Mouse (Mus musculus): ENCODE results near the gene Unc45a. TPM values are rescaled to one million over a fixed set of nuclear protein-coding genes. Genes with fewer than 3 reads are reported as not detected.

The Unc45a gene
- polyA plus RNA-seq (2012; ENCODE audit: insufficient read depth, low replicate concordance): 37.4 and 78.5 TPM in 2 replicates

GRCm38 (mm10) chr7:80340793-80341192, at the start of gene Unc45a:
Gene Unc45a, minus strand, starts transcription at chr7:80341005.
- Histone ChIP-seq H3K4me3 (replicated peaks) (peak within 1 kb of the TSS; percentile 94), H3K27me3 (replicated peaks) (no peaks in the 10 kb centered on the region), H3K9me3 (no peaks in the 10 kb centered on the region), H3K4me1 (peaks cover 75% of the 10 kb centered on the region), H3K36me3 (replicated peaks; ENCODE audit: low read length) (peaks cover 35% of the 10 kb centered on the region)
- no peak for TF ChIP-seq GATA1 (IDR thresholded peaks at IDR 0.05; ENCODE audit: borderline replicate concordance, low read length)
- no peak for TF ChIP-seq FLI1 (IDR thresholded peaks at IDR 0.05; ENCODE audit: low read length)

DNA sequence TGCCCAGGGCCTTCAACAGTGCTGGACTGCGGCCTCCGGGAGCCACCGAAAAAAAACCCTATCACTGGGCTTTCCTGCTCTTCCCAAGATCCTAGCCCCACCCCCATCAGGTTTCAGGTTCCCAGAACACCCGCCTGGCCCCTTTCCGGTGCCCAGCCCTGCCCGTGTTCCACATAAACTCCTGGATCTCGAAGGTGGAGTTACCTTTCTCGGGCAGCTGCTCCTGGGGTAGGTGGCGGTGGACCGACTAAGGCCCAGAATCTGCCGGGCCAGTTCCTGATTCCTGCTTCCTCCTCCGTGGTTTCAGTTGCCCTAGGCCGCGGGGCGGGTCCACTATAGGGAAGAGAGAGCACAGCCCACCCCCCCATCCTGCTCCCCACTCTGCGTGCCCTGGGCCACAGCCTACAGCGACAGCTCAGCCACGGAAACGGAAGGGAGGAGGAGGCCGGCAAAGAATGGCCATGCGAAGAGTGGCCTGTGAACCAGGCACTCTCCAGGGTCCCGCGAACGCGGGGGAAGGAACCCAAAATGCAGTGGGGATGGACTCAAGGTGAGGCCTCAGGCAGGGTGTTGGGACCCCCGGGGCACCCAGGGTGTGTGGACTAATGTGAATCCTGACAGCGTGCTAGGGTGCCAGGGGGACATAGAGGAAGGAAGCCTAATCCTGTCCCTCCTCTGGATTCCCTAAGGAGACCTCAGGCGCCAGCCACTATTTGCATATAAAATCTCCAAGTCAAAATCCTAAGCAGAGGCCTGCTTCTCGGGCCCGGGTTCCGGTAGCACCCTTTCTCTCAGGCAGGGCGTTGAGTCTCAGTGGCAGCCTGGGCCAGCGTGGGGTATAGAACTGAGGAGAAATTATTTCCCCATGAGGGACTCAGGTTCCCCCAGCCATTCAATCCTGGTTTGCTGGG, 47.1 kb upstream of the Unc45a start, which contains the start of gene Fes:
TSS of gene Fes (minus strand) at position 314 of the 911 bp plus-strand sequence.
- H3K9me3 ChIP-seq: no peaks in the 10 kb centered on the region
- peak within 1 kb of the TSS; percentile 95 for H3K4me3 ChIP-seq (replicated peaks)
- TF ChIP-seq FLI1 (IDR thresholded peaks at IDR 0.05; ENCODE audit: low read length): no peak
- no peak for TF ChIP-seq GATA1 (IDR thresholded peaks at IDR 0.05; ENCODE audit: borderline replicate concordance, low read length)
- peaks cover 78% of the 10 kb centered on the region for H3K36me3 ChIP-seq (replicated peaks; ENCODE audit: low read length)
- peaks cover 84% of the 10 kb centered on the region for H3K4me1 ChIP-seq
- H3K27me3 ChIP-seq (replicated peaks): no peaks in the 10 kb centered on the region

GRCm38 (mm10) chr7:80387033-80387632, 46.3 kb upstream of the Unc45a start:
- no peaks in the 10 kb centered on the region for H3K9me3 ChIP-seq
- peaks cover 85% of the 10 kb centered on the region for H3K4me1 ChIP-seq
- peaks cover 78% of the 10 kb centered on the region for H3K36me3 ChIP-seq (replicated peaks; ENCODE audit: low read length)
- no peaks in the 10 kb centered on the region for H3K27me3 ChIP-seq (replicated peaks)
- TF ChIP-seq FLI1 (IDR thresholded peaks at IDR 0.05; ENCODE audit: low read length) (no peak), GATA1 (IDR thresholded peaks at IDR 0.05; ENCODE audit: borderline replicate concordance, low read length) (no peak)
- H3K4me3 ChIP-seq (replicated peaks): peak overlapping the region; percentile 95

GRCm38 (mm10) chr7:80386235-80386930, 45.6 kb upstream of the Unc45a start:
- H3K36me3 ChIP-seq (replicated peaks; ENCODE audit: low read length): peaks cover 78% of the 10 kb centered on the region
- H3K9me3 ChIP-seq: no peaks in the 10 kb centered on the region

GRCm38 (mm10) chr7:80382919-80383318, 42.1 kb upstream of the Unc45a start:
- TF ChIP-seq FLI1 (IDR thresholded peaks at IDR 0.05; ENCODE audit: low read length): no peak
- no peak for TF ChIP-seq GATA1 (IDR thresholded peaks at IDR 0.05; ENCODE audit: borderline replicate concordance, low read length)
- Histone ChIP-seq H3K9me3 (no peaks in the 10 kb centered on the region), H3K4me3 (replicated peaks) (no peak overlapping the region), H3K36me3 (replicated peaks; ENCODE audit: low read length) (peaks cover 83% of the 10 kb centered on the region), H3K4me1 (peaks cover 77% of the 10 kb centered on the region), H3K27me3 (replicated peaks) (no peaks in the 10 kb centered on the region)

More at GRCm38 (mm10) chr7:80386235-80386930, 45.6 kb upstream of the Unc45a start:
- H3K4me1 ChIP-seq: peaks cover 88% of the 10 kb centered on the region
- H3K27me3 ChIP-seq (replicated peaks): no peaks in the 10 kb centered on the region
- no peak for TF ChIP-seq GATA1 (IDR thresholded peaks at IDR 0.05; ENCODE audit: borderline replicate concordance, low read length)
- TF ChIP-seq FLI1 (IDR thresholded peaks at IDR 0.05; ENCODE audit: low read length): no peak
- H3K4me3 ChIP-seq (replicated peaks): peak overlapping the region; percentile 95

DNA sequence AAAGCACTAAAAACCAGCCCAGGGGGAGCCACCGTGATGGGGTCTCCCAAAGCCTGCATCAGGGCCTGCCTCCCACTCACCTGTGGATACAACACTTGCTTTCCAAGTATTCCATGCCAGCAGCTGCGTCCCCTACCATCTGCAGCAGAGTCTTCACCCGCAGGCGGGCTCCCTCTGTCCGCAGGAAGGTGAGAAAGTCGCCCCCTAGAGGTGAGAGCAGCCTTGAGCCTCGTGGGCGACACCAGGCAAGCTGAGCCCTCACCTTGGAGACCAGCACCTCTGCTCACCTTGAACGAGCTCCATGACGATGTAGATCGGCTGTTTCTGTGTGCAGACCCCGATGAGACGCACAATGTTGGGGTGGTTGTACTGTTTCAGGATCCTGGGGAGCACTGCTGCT, 38.7 kb upstream of the Unc45a start:
- peaks cover 83% of the 10 kb centered on the region for H3K36me3 ChIP-seq (replicated peaks; ENCODE audit: low read length)
- no peak for TF ChIP-seq FLI1 (IDR thresholded peaks at IDR 0.05; ENCODE audit: low read length)
- no peak for TF ChIP-seq GATA1 (IDR thresholded peaks at IDR 0.05; ENCODE audit: borderline replicate concordance, low read length)
- no peaks in the 10 kb centered on the region for H3K27me3 ChIP-seq (replicated peaks)
- H3K4me3 ChIP-seq (replicated peaks): no peak overlapping the region
- no peaks in the 10 kb centered on the region for H3K9me3 ChIP-seq
- peaks cover 84% of the 10 kb centered on the region for H3K4me1 ChIP-seq

GRCm38 (mm10) chr7:80377471-80377870, 36.7 kb upstream of the Unc45a start:
- Histone ChIP-seq H3K27me3 (replicated peaks) (no peaks in the 10 kb centered on the region), H3K4me1 (peaks cover 87% of the 10 kb centered on the region), H3K36me3 (replicated peaks; ENCODE audit: low read length) (peaks cover 64% of the 10 kb centered on the region), H3K9me3 (no peaks in the 10 kb centered on the region), H3K4me3 (replicated peaks) (no peak overlapping the region)
- no peak for TF ChIP-seq FLI1 (IDR thresholded peaks at IDR 0.05; ENCODE audit: low read length)
- TF ChIP-seq GATA1 (IDR thresholded peaks at IDR 0.05; ENCODE audit: borderline replicate concordance, low read length): no peak

GRCm38 (mm10) chr7:80376192-80376591, 35.4 kb upstream of the Unc45a start:
- H3K4me1 ChIP-seq: peaks cover 89% of the 10 kb centered on the region
- no peak overlapping the region for H3K4me3 ChIP-seq (replicated peaks)
- H3K36me3 ChIP-seq (replicated peaks; ENCODE audit: low read length): peaks cover 51% of the 10 kb centered on the region
- no peaks in the 10 kb centered on the region for H3K27me3 ChIP-seq (replicated peaks)
- TF ChIP-seq GATA1 (IDR thresholded peaks at IDR 0.05; ENCODE audit: borderline replicate concordance, low read length): no peak
- TF ChIP-seq FLI1 (IDR thresholded peaks at IDR 0.05; ENCODE audit: low read length): no peak
- no peaks in the 10 kb centered on the region for H3K9me3 ChIP-seq

DNA sequence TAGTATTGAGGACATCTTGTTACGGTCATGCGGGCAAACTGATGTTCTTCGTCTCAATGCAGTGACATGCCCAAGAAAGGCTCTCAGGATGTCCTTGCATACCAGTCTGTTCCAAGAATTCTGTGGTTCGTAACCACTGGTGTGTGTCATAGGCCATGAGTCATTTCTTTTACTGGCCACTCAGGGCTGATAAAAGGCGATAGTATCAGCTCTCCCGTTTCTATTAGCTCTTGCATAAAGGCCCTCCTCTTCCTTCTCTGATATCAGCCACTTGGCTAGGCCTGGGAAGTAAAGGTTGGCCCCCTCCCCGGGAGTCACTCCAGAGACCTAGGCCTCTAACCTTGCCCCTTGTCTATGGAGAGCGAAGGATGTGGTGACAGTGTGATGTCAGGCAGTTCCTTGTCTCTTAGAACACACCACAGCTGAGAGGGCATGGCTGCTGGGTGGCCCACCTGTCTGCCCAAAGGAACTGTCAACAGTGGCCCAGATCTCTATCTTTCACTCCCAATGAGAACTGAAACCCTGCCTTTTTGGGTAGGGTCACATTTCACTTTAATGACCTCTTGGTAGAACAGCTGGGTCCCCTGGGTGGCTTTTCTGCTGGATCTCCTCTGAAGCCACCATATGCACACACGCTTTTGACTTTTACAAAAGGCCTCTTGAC, 34.7 kb upstream of the Unc45a start:
- H3K36me3 ChIP-seq (replicated peaks; ENCODE audit: low read length): peaks cover 45% of the 10 kb centered on the region
- no peaks in the 10 kb centered on the region for H3K27me3 ChIP-seq (replicated peaks)
- TF ChIP-seq GATA1 (IDR thresholded peaks at IDR 0.05; ENCODE audit: borderline replicate concordance, low read length) (peak; percentile 86), FLI1 (IDR thresholded peaks at IDR 0.05; ENCODE audit: low read length) (no peak)
- no peaks in the 10 kb centered on the region for H3K9me3 ChIP-seq
- peak overlapping the region; percentile 85 for H3K4me3 ChIP-seq (replicated peaks)
- peaks cover 84% of the 10 kb centered on the region for H3K4me1 ChIP-seq
